Mouse (Mus musculus) midbrain, embryonic 11.5 days (tissue): Measurements from ENCODE around the gene Cd82. TPM values are rescaled to one million over a fixed set of nuclear protein-coding genes. Genes with fewer than 3 reads are reported as not detected.

Source experiments
- ATAC-seq: fragments of 200-750 bp; cut with Nextera tagmentation; 2 replicates; pipeline ENCODE4 v1.8.0; 2017; ENCODE audit warnings: moderate TSS enrichment, moderate library complexity; ENCODE audit not compliant: low FRiP score
- DNase-seq: peaks from one replicate; pipeline ENCODE4 v3.0.0; 2015; ENCODE audit warnings: low spot score; ENCODE audit errors: missing footprints
- H3K27ac ChIP-seq: fragments of 300-500 bp; sonication (generic); 2 replicates; pipeline ENCODE4 v1.5.1; 2014; ENCODE audit warnings: low read depth, low read length
- H3K27me3 ChIP-seq: fragments of 300-500 bp; sonication (generic); 2 replicates; pipeline ENCODE4 v1.6.1; 2014; ENCODE audit warnings: mild to moderate bottlenecking, low read length, moderate library complexity, mixed read lengths; ENCODE audit not compliant: control insufficient read depth, insufficient read depth
- H3K36me3 ChIP-seq: fragments of 300-500 bp; sonication (generic); 2 replicates; pipeline ENCODE4 v1.6.1; 2014; ENCODE audit warnings: mild to moderate bottlenecking, low read length, moderate library complexity, mixed read lengths; ENCODE audit not compliant: control insufficient read depth, insufficient read depth
- H3K4me1 ChIP-seq: fragments of 300-500 bp; sonication (generic); 2 replicates; pipeline ENCODE4 v1.6.1; 2014; ENCODE audit warnings: low read length; ENCODE audit not compliant: control insufficient read depth, insufficient read depth
- H3K4me2 ChIP-seq: fragments of 300-500 bp; sonication (generic); 2 replicates; pipeline ENCODE4 v1.6.1; 2014; ENCODE audit warnings: mild to moderate bottlenecking, moderate library complexity
- H3K4me3 ChIP-seq: fragments of 300-500 bp; sonication (generic); 2 replicates; pipeline ENCODE4 v1.5.1; 2014; ENCODE audit warnings: low read depth, low read length
- H3K9ac ChIP-seq: fragments of 300-500 bp; sonication (generic); 2 replicates; pipeline ENCODE4 v1.6.1; 2014; ENCODE audit warnings: low read length
- H3K9me3 ChIP-seq: fragments of 300-500 bp; sonication (generic); 2 replicates; pipeline ENCODE4 v1.6.1; 2016; ENCODE audit warnings: low read length; ENCODE audit not compliant: control insufficient read depth
- WGBS: fragments of 180-500 bp; shearing (Covaris S2); extraction: QIAGEN DNeasy Blood & Tissue Kit; methylation state at CpG from one replicate; pipeline ENCODE4 v1.1.7; 2014; 5-methylcytosine and 5-hydroxymethylcytosine counted together
- polyA plus RNA-seq: library from polyadenylated mRNA; unstranded; fragments of >200 nt; fragmentation: Nextera tagmentation; extraction: Ambion mirVana; gene quantifications from 2 replicates; pipeline ENCODE4 v1.2.1, GENCODE M21; 2014

The Cd82 gene
- 3.7 and 4.0 TPM in 2 replicates for polyA plus RNA-seq

GRCm38 (mm10) chr2:93462760-93463159 lies at the start of gene Cd82:
Gene Cd82 (minus strand): TSS chr2:93463140.
- DNase-seq (no peak), ATAC-seq (peak; percentile 83)
- Histone ChIP-seq H3K4me2 (peak within 1 kb of the TSS; percentile 70), H3K4me1 (peaks cover 11% of the 10 kb centered on the region), H3K9ac (peak within 1 kb of the TSS; percentile 43), H3K4me3 (peak within 1 kb of the TSS; percentile 31), H3K36me3 (no peaks in the 10 kb centered on the region), H3K9me3 (no peaks in the 10 kb centered on the region), H3K27ac (no peak within 1 kb of the TSS), H3K27me3 (peaks cover 16% of the 10 kb centered on the region)
- under 1% methylated on average over 20 of the region's 20 CpGs for WGBS

- WGBS = 74% methylated on average over 7 of the region's 7 CpGs
Observed at GRCm38 (mm10) chr2:93512130-93512529, 49.2 kb upstream of the Cd82 start.

GRCm38 (mm10) chr2:93510839-93511238 lies 47.9 kb upstream of the Cd82 start:
- DNase-seq = no peak
- Histone ChIP-seq H3K4me3 (no peak overlapping the region), H3K27ac (no peak overlapping the region), H3K9ac (no peak overlapping the region), H3K9me3 (no peaks in the 10 kb centered on the region), H3K4me2 (no peak overlapping the region), H3K36me3 (no peaks in the 10 kb centered on the region), H3K27me3 (no peaks in the 10 kb centered on the region), H3K4me1 (no peaks in the 10 kb centered on the region)
- WGBS = 93% methylated on average over 1 of the region's 1 CpGs
- ATAC-seq = no peak

More at GRCm38 (mm10) chr2:93512130-93512529, 49.2 kb upstream of the Cd82 start:
- H3K27me3 ChIP-seq = no peaks in the 10 kb centered on the region
- no peak overlapping the region for H3K9ac ChIP-seq
- H3K4me2 ChIP-seq = no peak overlapping the region
- H3K27ac ChIP-seq = no peak overlapping the region
- H3K4me3 ChIP-seq = no peak overlapping the region
- H3K4me1 ChIP-seq = no peaks in the 10 kb centered on the region
- DNase-seq (no peak), ATAC-seq (no peak)
- H3K9me3 ChIP-seq = no peaks in the 10 kb centered on the region
- H3K36me3 ChIP-seq = no peaks in the 10 kb centered on the region

GRCm38 (mm10) chr2:93509777-93510750 lies 47.1 kb upstream of the Cd82 start:
- no peaks in the 10 kb centered on the region for H3K4me1 ChIP-seq
- WGBS = 92% methylated on average over 12 of the region's 12 CpGs
- ATAC-seq = no peak
- H3K36me3 ChIP-seq = no peaks in the 10 kb centered on the region
- H3K4me2 ChIP-seq = no peak overlapping the region
- no peak overlapping the region for H3K27ac ChIP-seq
- H3K9ac ChIP-seq = no peak overlapping the region
- no peaks in the 10 kb centered on the region for H3K9me3 ChIP-seq
- no peak for DNase-seq
- H3K27me3 ChIP-seq = no peaks in the 10 kb centered on the region
- no peak overlapping the region for H3K4me3 ChIP-seq

- no peak overlapping the region for H3K4me3 ChIP-seq
- no peak overlapping the region for H3K9ac ChIP-seq
- no peaks in the 10 kb centered on the region for H3K9me3 ChIP-seq
- H3K4me2 ChIP-seq = no peak overlapping the region
- H3K27me3 ChIP-seq = no peaks in the 10 kb centered on the region
- H3K4me1 ChIP-seq = no peaks in the 10 kb centered on the region
- no peak overlapping the region for H3K27ac ChIP-seq
- DNase-seq = peak; percentile 33
- no peaks in the 10 kb centered on the region for H3K36me3 ChIP-seq
- no peak for ATAC-seq
- WGBS = 83% methylated on average over 6 of the region's 6 CpGs
Observed at GRCm38 (mm10) chr2:93505091-93505490, 42.2 kb upstream of the Cd82 start.

- Histone ChIP-seq H3K27me3 (no peaks in the 10 kb centered on the region), H3K4me3 (no peak overlapping the region), H3K9ac (no peak overlapping the region), H3K4me1 (no peaks in the 10 kb centered on the region), H3K27ac (no peak overlapping the region), H3K36me3 (no peaks in the 10 kb centered on the region), H3K9me3 (no peaks in the 10 kb centered on the region), H3K4me2 (no peak overlapping the region)
- peak; percentile 68 for DNase-seq
- ATAC-seq = no peak
- WGBS = 84% methylated on average over 4 of the region's 4 CpGs
Observed at GRCm38 (mm10) chr2:93503353-93503752, 40.4 kb upstream of the Cd82 start.

GRCm38 (mm10) chr2:93501303-93501702 lies 38.4 kb upstream of the Cd82 start:
- Histone ChIP-seq H3K27ac (no peak overlapping the region), H3K4me1 (no peaks in the 10 kb centered on the region), H3K27me3 (no peaks in the 10 kb centered on the region), H3K9ac (no peak overlapping the region), H3K4me3 (no peak overlapping the region), H3K36me3 (no peaks in the 10 kb centered on the region), H3K9me3 (no peaks in the 10 kb centered on the region), H3K4me2 (no peak overlapping the region)
- ATAC-seq (no peak), DNase-seq (peak; percentile 8)
- 82% methylated on average over 10 of the region's 10 CpGs for WGBS

- Histone ChIP-seq H3K9me3 (no peaks in the 10 kb centered on the region), H3K27ac (no peak overlapping the region), H3K9ac (no peak overlapping the region), H3K36me3 (no peaks in the 10 kb centered on the region), H3K4me3 (no peak overlapping the region), H3K4me1 (no peaks in the 10 kb centered on the region), H3K27me3 (no peaks in the 10 kb centered on the region), H3K4me2 (no peak overlapping the region)
- no peak for ATAC-seq
- WGBS = 80% methylated on average over 5 of the region's 5 CpGs
- peak; percentile 49 for DNase-seq
Observed at GRCm38 (mm10) chr2:93497221-93497620, 34.3 kb upstream of the Cd82 start.

- DNase-seq = peak; percentile 51
- no peaks in the 10 kb centered on the region for H3K36me3 ChIP-seq
- H3K9ac ChIP-seq = no peak overlapping the region
- no peaks in the 10 kb centered on the region for H3K4me1 ChIP-seq
- 87% methylated on average over 3 of the region's 3 CpGs for WGBS
- ATAC-seq = no peak
- H3K27me3 ChIP-seq = no peaks in the 10 kb centered on the region
- H3K9me3 ChIP-seq = no peaks in the 10 kb centered on the region
- no peak overlapping the region for H3K27ac ChIP-seq
- H3K4me3 ChIP-seq = no peak overlapping the region
- H3K4me2 ChIP-seq = no peak overlapping the region
Observed at GRCm38 (mm10) chr2:93495170-93495569, 32.2 kb upstream of the Cd82 start.
